Comparison of ENCODE assay signal across 21 mouse cellular contexts in genomic region chr4:8249805-8250204, GRCm38 (mm10). TPM values are rescaled to one million over a fixed set of nuclear protein-coding genes. Genes with fewer than 3 reads are reported as not detected.
A peak's percentile ranks its signal among the peaks of the same experiment; 100 is the strongest.
DNase-seq lines count a peak whose midpoint lies in the region; ATAC-seq lines count a peak whose summit lies in the region.
"Had no signal": no experiment of that assay in that cellular context is flagged by ENCODE, and none has a peak within 500 bp of the region (broad histone marks: within the 10 kb centered on the region; RNA-seq: fewer than 3 reads in every experiment).

No protein-coding gene starts in this region.

- H3K4me1 ChIP-seq in forebrain, embryonic 13.5 days, result no peaks in the 10 kb centered on the region
- no peaks in the 10 kb centered on the region for H3K4me1 ChIP-seq in forebrain, embryonic 12.5 days
- no peaks in the 10 kb centered on the region for H3K4me1 ChIP-seq in forebrain, embryonic 15.5 days
- H3K4me1 ChIP-seq in forebrain, embryonic 11.5 days (replicated peaks; ENCODE audit: control insufficient read depth, insufficient read depth, low read length), result no peaks in the 10 kb centered on the region
- H3K4me1 ChIP-seq: embryonic facial prominence, embryonic 13.5 days; embryonic facial prominence, embryonic 15.5 days had no signal

- WGBS in forebrain, embryonic 13.5 days, result 73% methylated on average over 3 of the region's 3 CpGs
- WGBS in forebrain, embryonic 12.5 days, result 83% methylated on average over 3 of the region's 3 CpGs
- 55% methylated on average over 3 of the region's 3 CpGs for WGBS in forebrain, embryonic 15.5 days
- WGBS in forebrain, embryonic 11.5 days, result 84% methylated on average over 3 of the region's 3 CpGs

- DNase-seq in forebrain, embryonic 11.5 days (ENCODE audit: low spot score), result no peak
- DNase-seq in ES-CJ7 (ENCODE audit: low read depth, low spot score), result peak; percentile 8
- DNase-seq in cerebellum, adult 18-20 months, result no peak
- DNase-seq: adrenal gland, adult 2 months; adrenal gland, postnatal 10 days; adrenal gland, postnatal 25 days; B cell, adult 2 months; cerebellum, adult 11-12 months; cerebellum, adult 8-10 months; cerebellum, adult 9-11 months; cerebellum, postnatal 14 days; cerebellum, postnatal 36 days; embryo, embryonic 11 days had no signal

- no peaks in the 10 kb centered on the region for H3K27me3 ChIP-seq in forebrain, embryonic 13.5 days
- H3K27me3 ChIP-seq in forebrain, embryonic 12.5 days, result no peaks in the 10 kb centered on the region
- no peaks in the 10 kb centered on the region for H3K27me3 ChIP-seq in forebrain, embryonic 15.5 days
- H3K27me3 ChIP-seq in forebrain, embryonic 11.5 days (ENCODE audit: control insufficient read depth, insufficient read depth, low read length), result no peaks in the 10 kb centered on the region
- H3K27me3 ChIP-seq: CH12.LX; embryonic facial prominence, embryonic 13.5 days; embryonic facial prominence, embryonic 15.5 days had no signal

- H3K36me3 ChIP-seq in forebrain, embryonic 13.5 days (ENCODE audit: poor library complexity, severe bottlenecking), result no peaks in the 10 kb centered on the region
- no peaks in the 10 kb centered on the region for H3K36me3 ChIP-seq in forebrain, embryonic 12.5 days (replicated peaks)
- H3K36me3 ChIP-seq in forebrain, embryonic 15.5 days, result no peaks in the 10 kb centered on the region
- no peaks in the 10 kb centered on the region for H3K36me3 ChIP-seq in forebrain, embryonic 11.5 days (ENCODE audit: control insufficient read depth, insufficient read depth, low read length)
- H3K36me3 ChIP-seq: embryonic facial prominence, embryonic 13.5 days; embryonic facial prominence, embryonic 15.5 days had no signal

- H3K4me3 ChIP-seq in forebrain, embryonic 13.5 days, result no peak overlapping the region
- no peak overlapping the region for H3K4me3 ChIP-seq in forebrain, embryonic 12.5 days (replicated peaks)
- no peak overlapping the region for H3K4me3 ChIP-seq in forebrain, embryonic 15.5 days
- no peak overlapping the region for H3K4me3 ChIP-seq in forebrain, embryonic 11.5 days (ENCODE audit: low read depth, low read length)
- H3K4me3 ChIP-seq: embryonic facial prominence, embryonic 13.5 days; embryonic facial prominence, embryonic 15.5 days; erythroblast, embryonic 14.5 days had no signal

- peaks cover 3% of the 10 kb centered on the region; the same call in 1 of the 2 replicates for H3K9me3 ChIP-seq in forebrain, embryonic 13.5 days (replicated peaks)
- H3K9me3 ChIP-seq in forebrain, embryonic 12.5 days, result no peaks in the 10 kb centered on the region
- no peaks in the 10 kb centered on the region for H3K9me3 ChIP-seq in forebrain, embryonic 15.5 days
- no peaks in the 10 kb centered on the region for H3K9me3 ChIP-seq in forebrain, embryonic 11.5 days (ENCODE audit: control insufficient read depth, low read length)
- H3K9me3 ChIP-seq: embryonic facial prominence, embryonic 13.5 days; embryonic facial prominence, embryonic 15.5 days had no signal

- no peak overlapping the region for H3K9ac ChIP-seq in forebrain, embryonic 13.5 days
- H3K9ac ChIP-seq in forebrain, embryonic 12.5 days, result no peak overlapping the region
- no peak overlapping the region for H3K9ac ChIP-seq in forebrain, embryonic 15.5 days (replicated peaks)
- no peak overlapping the region for H3K9ac ChIP-seq in forebrain, embryonic 11.5 days (ENCODE audit: low read length)
- H3K9ac ChIP-seq: embryonic facial prominence, embryonic 13.5 days; embryonic facial prominence, embryonic 15.5 days had no signal

- H3K27ac ChIP-seq in forebrain, embryonic 13.5 days, result no peak overlapping the region
- H3K27ac ChIP-seq in forebrain, embryonic 12.5 days, result no peak overlapping the region
- H3K27ac ChIP-seq in forebrain, embryonic 15.5 days (replicated peaks), result no peak overlapping the region
- no peak overlapping the region for H3K27ac ChIP-seq in forebrain, embryonic 11.5 days (ENCODE audit: low read depth, low read length)
- H3K27ac ChIP-seq: embryonic facial prominence, embryonic 13.5 days; embryonic facial prominence, embryonic 15.5 days had no signal

- peak; percentile 67; the same call in 1 of the 2 replicates for ATAC-seq in forebrain, embryonic 13.5 days
- ATAC-seq in forebrain, embryonic 12.5 days (ENCODE audit: low FRiP score), result no peak
- peak; percentile 51 for ATAC-seq in forebrain, embryonic 15.5 days (replicated peaks)
- ATAC-seq in forebrain, embryonic 11.5 days (replicated peaks; ENCODE audit: low FRiP score), result no peak
- ATAC-seq: CD4-positive, CD25-positive, alpha-beta regulatory T cell, adult 4 months had no signal

- no peak overlapping the region for H3K4me2 ChIP-seq in forebrain, embryonic 13.5 days
- H3K4me2 ChIP-seq in forebrain, embryonic 12.5 days, result no peak overlapping the region
- no peak overlapping the region for H3K4me2 ChIP-seq in forebrain, embryonic 15.5 days (replicated peaks)
- H3K4me2 ChIP-seq in forebrain, embryonic 11.5 days (ENCODE audit: low read depth, low read length, severe bottlenecking), result no peak overlapping the region
- H3K4me2 ChIP-seq: embryonic facial prominence, embryonic 13.5 days; embryonic facial prominence, embryonic 15.5 days had no signal

RNA-seq across cellular contexts. Expression of gene Car8, which starts 11.0 kb away (rescaled TPM):
- 1.2 and 1.5 TPM in 2 replicates for polyA plus RNA-seq in forebrain, embryonic 13.5 days (2015; fragmentation: Nextera tagmentation; extraction: Ambion mirVana)
- 1.4 TPM in 2 replicates for polyA plus RNA-seq in forebrain, embryonic 12.5 days (2016; fragmentation: Nextera tagmentation; extraction: Ambion mirVana)
- polyA plus RNA-seq in forebrain, embryonic 15.5 days (2015; fragmentation: Nextera tagmentation; extraction: Ambion mirVana), result 2.9 and 3.9 TPM in 2 replicates
- polyA plus RNA-seq in forebrain, embryonic 11.5 days (2014; fragmentation: Nextera tagmentation; extraction: Ambion mirVana), result 2.0 and 2.3 TPM in 2 replicates
- polyA plus RNA-seq: CD4-positive, CD25-positive, alpha-beta regulatory T cell, adult 4 months; erythroblast, embryonic 14.5 days had no signal

Comparison
In these comparisons a context has a peak if more than half of its experiments do, and no peak if none do; other contexts are left out.
1. ATAC-seq: peak in forebrain, embryonic 13.5 days (single experiment) and forebrain, embryonic 15.5 days (single experiment); none in forebrain, embryonic 12.5 days (single experiment) and forebrain, embryonic 11.5 days (single experiment).